Mouse (Mus musculus) embryonic facial prominence, embryonic 12.5 days (tissue): ENCODE measurements around the gene B3gnt8. TPM values are rescaled to one million over a fixed set of nuclear protein-coding genes. Genes with fewer than 3 reads are reported as not detected.
"Not testable (repeated sequence)": the region's sequence is repeated elsewhere in the genome, so short reads cannot be mapped to it uniquely, and the experiment has no call there.

Experiments used
- ATAC-seq: fragments of 200-750 bp; cut with Nextera tagmentation; 2 replicates; pipeline ENCODE4 v1.8.0; 2017; ENCODE audit not compliant: insufficient number of reproducible peaks, insufficient read depth, low FRiP score, low TSS enrichment
- H3K27ac ChIP-seq: fragments of 300-500 bp; sonication (generic); 2 replicates; pipeline ENCODE4 v1.5.1; 2016; ENCODE audit warnings: mild to moderate bottlenecking
- H3K27me3 ChIP-seq: fragments of 300-500 bp; sonication (generic); 2 replicates; pipeline ENCODE4 v1.6.1; 2016; ENCODE audit warnings: mild to moderate bottlenecking, moderate library complexity
- H3K36me3 ChIP-seq: fragments of 300-500 bp; sonication (generic); 2 replicates; pipeline ENCODE4 v1.6.1; 2016; ENCODE audit warnings: mild to moderate bottlenecking
- H3K4me1 ChIP-seq: fragments of 300-500 bp; sonication (generic); 2 replicates; pipeline ENCODE4 v1.6.1; 2016
- H3K4me2 ChIP-seq: fragments of 300-500 bp; sonication (generic); replicated peaks from 2 replicates; pipeline ENCODE4 v1.6.1; 2016; ENCODE audit warnings: mild to moderate bottlenecking, moderate library complexity
- H3K4me3 ChIP-seq: fragments of 300-500 bp; sonication (generic); 2 replicates; pipeline ENCODE4 v1.5.1; 2016; ENCODE audit warnings: mild to moderate bottlenecking
- H3K9ac ChIP-seq: fragments of 300-500 bp; sonication (generic); 2 replicates; pipeline ENCODE4 v1.6.1; 2016; ENCODE audit warnings: mild to moderate bottlenecking, moderate library complexity
- H3K9me3 ChIP-seq: fragments of 300-500 bp; sonication (generic); 2 replicates; pipeline ENCODE4 v1.6.1; 2016; ENCODE audit warnings: mild to moderate bottlenecking, moderate library complexity
- WGBS: fragments of 180-500 bp; shearing (Covaris S2); methylation state at CpG from one replicate; pipeline ENCODE4 v1.1.7; 2016; 5-methylcytosine and 5-hydroxymethylcytosine counted together
- polyA plus RNA-seq: library from polyadenylated mRNA; unstranded; fragments of >200 nt; fragmentation: Nextera tagmentation; extraction: Ambion mirVana; gene quantifications from 2 replicates; pipeline ENCODE4 v1.2.1, GENCODE M21; 2016

The B3gnt8 gene
- polyA plus RNA-seq, result 3.4 and 3.6 TPM in 2 replicates

DNA sequence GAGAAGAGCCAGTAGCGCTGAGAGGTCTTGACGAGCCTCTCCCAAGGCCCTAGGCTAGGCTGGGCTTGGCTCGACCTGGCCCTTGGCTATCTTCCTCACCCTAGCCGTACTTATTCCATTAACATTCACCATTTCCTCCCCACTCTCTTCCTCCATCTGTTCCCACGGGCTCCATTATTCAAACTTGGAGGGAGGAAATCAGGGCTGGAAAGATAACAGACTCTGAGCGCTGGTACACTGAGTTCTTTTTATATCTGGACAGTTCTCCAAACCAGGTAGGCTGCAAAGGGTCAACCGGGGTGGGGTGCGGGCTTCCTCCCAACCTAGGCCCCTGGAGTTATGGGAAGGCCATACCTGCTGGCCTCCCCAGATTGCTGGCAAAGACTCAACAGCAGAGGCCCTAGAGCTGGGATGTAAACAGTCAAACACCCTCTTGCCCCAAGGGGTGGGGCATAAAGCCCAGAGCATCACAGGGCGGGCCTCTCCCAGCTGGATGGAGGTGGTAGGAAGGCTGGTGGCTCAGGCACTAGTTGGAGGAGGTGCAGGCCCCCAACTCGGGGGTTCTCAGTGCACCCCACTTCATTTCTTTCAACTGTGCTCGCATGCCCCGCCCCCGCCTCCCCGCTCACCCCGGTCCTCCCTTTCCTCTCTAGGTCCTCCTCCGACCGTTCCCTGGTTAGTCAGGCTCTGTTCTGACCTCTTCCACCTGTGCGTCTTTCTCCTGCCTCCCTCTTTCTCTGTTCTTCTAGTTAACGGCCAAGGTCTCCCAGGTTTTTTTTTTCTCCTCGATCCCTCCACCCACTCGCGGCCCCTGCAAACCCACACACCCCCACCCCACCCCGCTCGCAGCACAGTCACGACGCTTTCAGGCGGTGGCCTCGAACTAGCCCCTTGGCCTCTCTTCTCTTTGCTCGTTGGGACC is at the start of gene B3gnt8:
Gene B3gnt8 (plus strand): TSS at position 146 of the 922 bp plus-strand sequence.
- Histone ChIP-seq H3K9me3 (no peaks in the 10 kb centered on the region), H3K36me3 (peaks cover 33% of the 10 kb centered on the region), H3K4me1 (peaks cover 14% of the 10 kb centered on the region), H3K27ac (0 out of 2 replicates have a peak within 1 kb of the TSS, but pooled peaks have one; percentile 18), H3K4me3 (peak within 1 kb of the TSS; percentile 36), H3K27me3 (peaks cover 21% of the 10 kb centered on the region; the same call in 1 of the 2 replicates), H3K4me2 (peak within 1 kb of the TSS; percentile 60), H3K9ac (peak within 1 kb of the TSS; percentile 36)
- no peak for ATAC-seq
- 18% methylated on average over 29 of the region's 29 CpGs for WGBS

- not testable (repeated sequence) for H3K27me3 ChIP-seq, ATAC-seq, H3K9me3 ChIP-seq, H3K4me1 ChIP-seq, H3K9ac ChIP-seq, H3K36me3 ChIP-seq, H3K27ac ChIP-seq, H3K4me3 ChIP-seq, H3K4me2 ChIP-seq
- WGBS, result 66% methylated on average over 14 of the region's 14 CpGs
These were observed 49.5 kb upstream of the B3gnt8 start for GRCm38 (mm10) chr7:25576793-25577437.

GRCm38 (mm10) chr7:25579441-25579840 is 47.0 kb upstream of the B3gnt8 start:
- Histone ChIP-seq H3K27ac (no peak overlapping the region), H3K4me2 (no peak overlapping the region), H3K9ac (no peak overlapping the region), H3K27me3 (no peaks in the 10 kb centered on the region), H3K36me3 (no peaks in the 10 kb centered on the region), H3K4me1 (no peaks in the 10 kb centered on the region), H3K9me3 (no peaks in the 10 kb centered on the region), H3K4me3 (no peak overlapping the region)
- WGBS, result 85% methylated on average over 10 of the region's 10 CpGs
- ATAC-seq, result no peak

DNA sequence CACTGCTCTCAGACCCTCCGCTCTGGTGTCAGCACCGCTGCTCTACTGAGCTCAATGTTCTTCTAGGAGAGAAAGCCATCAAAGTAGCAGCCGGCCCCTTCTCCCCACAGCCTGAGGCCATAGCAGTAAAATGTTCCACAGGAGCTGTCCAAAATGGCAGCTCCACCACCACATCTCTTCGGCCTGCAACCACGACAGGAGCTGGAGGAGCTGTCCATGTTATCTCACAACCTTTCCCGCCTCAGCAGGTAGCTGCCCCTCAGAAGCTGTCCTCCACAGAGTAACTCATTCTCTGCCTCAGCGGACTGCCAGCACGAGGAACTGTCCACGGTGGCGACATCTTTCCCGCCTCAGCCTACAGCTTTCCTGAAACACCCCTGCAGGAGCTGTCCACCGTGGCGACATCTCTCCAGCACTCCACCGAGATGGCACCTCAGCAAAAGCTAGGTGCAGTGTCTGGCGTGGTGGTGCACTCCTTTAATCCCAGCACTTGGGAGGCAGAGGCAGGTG is 44.1 kb upstream of the B3gnt8 start:
- no peaks in the 10 kb centered on the region for H3K9me3 ChIP-seq
- ATAC-seq, result no peak
- no peaks in the 10 kb centered on the region for H3K27me3 ChIP-seq
- no peak overlapping the region for H3K9ac ChIP-seq
- no peaks in the 10 kb centered on the region for H3K4me1 ChIP-seq
- no peak overlapping the region for H3K27ac ChIP-seq
- no peak overlapping the region for H3K4me3 ChIP-seq
- no peak overlapping the region for H3K4me2 ChIP-seq
- no peaks in the 10 kb centered on the region for H3K36me3 ChIP-seq
- WGBS, result 84% methylated on average over 15 of the region's 15 CpGs

DNA sequence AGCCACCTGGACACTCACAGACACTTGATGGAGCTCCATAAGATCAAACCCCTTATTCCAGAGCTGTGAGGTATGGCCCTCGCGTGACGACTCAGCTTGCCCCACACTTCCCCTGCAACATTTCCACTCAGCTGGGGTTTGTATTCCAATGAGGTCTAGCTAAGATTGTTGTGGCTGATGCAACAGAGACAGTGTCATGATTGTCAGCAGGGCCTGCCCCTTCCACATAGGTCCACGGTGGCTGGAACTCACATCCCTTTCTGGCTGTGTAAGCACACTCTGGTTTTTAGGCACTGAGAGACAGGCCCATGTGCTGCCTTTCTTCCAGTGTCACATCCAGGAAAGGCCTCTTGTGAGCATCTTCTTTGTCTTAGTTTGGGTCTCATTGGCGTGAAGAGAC is 41.8 kb upstream of the B3gnt8 start:
- H3K36me3 ChIP-seq, result no peaks in the 10 kb centered on the region
- H3K9me3 ChIP-seq, result no peaks in the 10 kb centered on the region
- ATAC-seq, result no peak
- no peak overlapping the region for H3K4me2 ChIP-seq
- no peak overlapping the region for H3K27ac ChIP-seq
- no peak overlapping the region for H3K4me3 ChIP-seq
- no peak overlapping the region for H3K9ac ChIP-seq
- 77% methylated on average over 5 of the region's 5 CpGs for WGBS
- H3K4me1 ChIP-seq, result no peaks in the 10 kb centered on the region
- no peaks in the 10 kb centered on the region for H3K27me3 ChIP-seq

- 75% methylated on average over 9 of the region's 9 CpGs for WGBS
- no peak for ATAC-seq
These were observed 40.9 kb upstream of the B3gnt8 start for GRCm38 (mm10) chr7:25585351-25586204.

GRCm38 (mm10) chr7:25591226-25591625 is 35.2 kb upstream of the B3gnt8 start:
- 86% methylated on average over 2 of the region's 2 CpGs for WGBS
- Histone ChIP-seq H3K4me2 (no peak overlapping the region), H3K4me1 (no peaks in the 10 kb centered on the region), H3K27ac (no peak overlapping the region), H3K9ac (no peak overlapping the region), H3K36me3 (no peaks in the 10 kb centered on the region), H3K27me3 (no peaks in the 10 kb centered on the region), H3K4me3 (no peak overlapping the region), H3K9me3 (no peaks in the 10 kb centered on the region)
- ATAC-seq, result no peak

More at GRCm38 (mm10) chr7:25585351-25586204, 40.9 kb upstream of the B3gnt8 start:
- Histone ChIP-seq H3K4me3 (no peak overlapping the region), H3K4me1 (no peaks in the 10 kb centered on the region), H3K27me3 (no peaks in the 10 kb centered on the region), H3K36me3 (no peaks in the 10 kb centered on the region), H3K9ac (no peak overlapping the region), H3K27ac (no peak overlapping the region), H3K4me2 (no peak overlapping the region), H3K9me3 (no peaks in the 10 kb centered on the region)

- H3K27me3 ChIP-seq, result no peaks in the 10 kb centered on the region
- H3K4me3 ChIP-seq, result no peak overlapping the region
- H3K4me1 ChIP-seq, result no peaks in the 10 kb centered on the region
- no peak for ATAC-seq
- no peaks in the 10 kb centered on the region for H3K9me3 ChIP-seq
- H3K36me3 ChIP-seq, result no peaks in the 10 kb centered on the region
- H3K27ac ChIP-seq, result no peak overlapping the region
- no peak overlapping the region for H3K4me2 ChIP-seq
- WGBS, result 80% methylated on average over 3 of the region's 3 CpGs
- no peak overlapping the region for H3K9ac ChIP-seq
These were observed 32.6 kb upstream of the B3gnt8 start for GRCm38 (mm10) chr7:25593859-25594258.

DNA sequence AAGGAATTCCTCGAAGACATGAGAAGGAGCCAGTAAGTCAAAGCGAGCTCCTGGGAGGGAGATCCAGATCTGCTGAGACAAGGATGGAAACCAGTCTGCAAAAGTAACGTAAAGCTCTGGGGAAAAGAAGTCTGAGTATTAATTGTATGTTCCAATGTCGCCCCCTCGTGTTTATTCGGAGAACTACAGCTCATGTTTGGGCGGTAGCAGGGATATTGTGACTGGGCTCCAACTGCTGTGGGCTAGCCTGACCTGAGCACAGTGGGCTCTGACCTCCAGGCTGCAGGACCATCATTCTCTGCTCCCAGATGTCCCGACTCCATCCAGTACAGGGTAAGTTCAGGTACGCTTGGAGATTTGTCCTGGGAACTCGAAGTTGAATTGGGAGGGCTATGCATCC is 26.8 kb upstream of the B3gnt8 start:
- Histone ChIP-seq H3K4me2 (no peak overlapping the region), H3K4me3 (no peak overlapping the region), H3K27ac (no peak overlapping the region), H3K9me3 (no peaks in the 10 kb centered on the region), H3K9ac (no peak overlapping the region), H3K36me3 (no peaks in the 10 kb centered on the region), H3K27me3 (no peaks in the 10 kb centered on the region), H3K4me1 (no peaks in the 10 kb centered on the region)
- ATAC-seq, result no peak
- whole genome bisulfite sequencing, result 15% methylated on average over 10 of the region's 10 CpGs

DNA sequence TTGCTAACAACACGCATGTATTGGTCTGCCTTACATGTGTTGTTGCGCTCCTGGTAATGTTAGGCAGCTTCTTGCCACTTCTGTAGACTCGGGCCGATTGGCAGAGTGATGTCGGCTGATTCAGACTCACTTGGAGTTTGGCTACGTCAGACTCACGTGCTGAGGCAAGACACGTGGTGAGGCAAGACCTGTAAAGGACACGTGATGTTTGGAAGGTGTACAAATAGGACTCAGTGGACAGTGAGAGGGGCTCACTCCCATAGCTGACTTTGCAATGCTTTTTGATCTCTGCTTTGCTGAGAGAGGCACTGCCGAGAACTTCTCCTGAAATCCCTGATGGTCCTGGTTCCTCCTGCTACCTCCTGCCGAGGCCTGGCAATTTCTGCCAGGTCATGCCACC is 25.8 kb upstream of the B3gnt8 start:
- no peaks in the 10 kb centered on the region for H3K27me3 ChIP-seq
- H3K9me3 ChIP-seq, result no peaks in the 10 kb centered on the region
- H3K27ac ChIP-seq, result no peak overlapping the region
- ATAC-seq, result no peak
- H3K4me2 ChIP-seq, result no peak overlapping the region
- H3K36me3 ChIP-seq, result no peaks in the 10 kb centered on the region
- no peaks in the 10 kb centered on the region for H3K4me1 ChIP-seq
- H3K9ac ChIP-seq, result no peak overlapping the region
- 84% methylated on average over 11 of the region's 11 CpGs for WGBS
- no peak overlapping the region for H3K4me3 ChIP-seq

DNA sequence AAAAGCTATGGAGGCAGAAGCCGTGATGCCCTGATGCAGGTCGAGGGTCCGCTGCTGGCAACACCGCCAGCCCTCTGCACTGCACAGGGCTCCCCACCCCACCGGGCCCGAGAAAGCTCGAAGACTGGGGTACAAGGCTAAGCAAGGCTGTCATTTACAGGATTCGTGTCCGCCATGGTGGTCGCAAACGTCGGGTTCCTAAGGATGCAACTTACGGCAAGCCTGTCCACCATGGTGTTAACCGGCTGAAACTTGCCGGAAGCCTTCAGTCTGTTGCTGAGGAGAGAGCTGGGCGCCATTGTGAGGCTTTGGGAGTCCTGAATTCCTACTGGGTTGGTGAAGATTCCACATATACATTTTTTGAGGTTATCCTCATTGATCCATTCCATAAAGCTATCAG is 25.1 kb upstream of the B3gnt8 start:
- Histone ChIP-seq H3K27ac (no peak overlapping the region), H3K9ac (no peak overlapping the region), H3K27me3 (no peaks in the 10 kb centered on the region), H3K9me3 (no peaks in the 10 kb centered on the region), H3K36me3 (no peaks in the 10 kb centered on the region), H3K4me3 (no peak overlapping the region), H3K4me2 (no peak overlapping the region), H3K4me1 (no peaks in the 10 kb centered on the region)
- ATAC-seq, result no peak
- 86% methylated on average over 16 of the region's 16 CpGs for WGBS
